Mouse (Mus musculus) forebrain, embryonic 16.5 days (tissue): ENCODE measurements around the gene Fth1. TPM values are rescaled to one million over a fixed set of nuclear protein-coding genes. Genes with fewer than 3 reads are reported as not detected.
A peak's percentile ranks its signal among the peaks of the same experiment; 100 is the strongest.

Experiments used
- ATAC-seq: fragments of 200-750 bp; cut with Nextera tagmentation; 2 replicates; pipeline ENCODE4 v1.8.0; 2017; ENCODE audit warnings: mild to moderate bottlenecking, moderate library complexity
- H3K27ac ChIP-seq: fragments of 300-500 bp; sonication (generic); 2 replicates; pipeline ENCODE4 v1.5.1; 2014; ENCODE audit warnings: low read length, control low read depth
- H3K27me3 ChIP-seq: fragments of 300-500 bp; sonication (generic); replicated peaks from 2 replicates; pipeline ENCODE4 v1.6.1; 2014; ENCODE audit warnings: low read length; ENCODE audit not compliant: control insufficient read depth, insufficient read depth
- H3K36me3 ChIP-seq: fragments of 300-500 bp; sonication (generic); 2 replicates; pipeline ENCODE4 v1.6.1; 2014; ENCODE audit not compliant: control insufficient read depth, insufficient read depth
- H3K4me1 ChIP-seq: fragments of 300-500 bp; sonication (generic); replicated peaks from 2 replicates; pipeline ENCODE4 v1.6.1; 2014; ENCODE audit warnings: low read length; ENCODE audit not compliant: control insufficient read depth, insufficient read depth
- H3K4me2 ChIP-seq: fragments of 300-500 bp; sonication (generic); 2 replicates; pipeline ENCODE4 v1.6.1; 2014; ENCODE audit warnings: mild to moderate bottlenecking, low read length, control low read depth
- H3K4me3 ChIP-seq: fragments of 300-500 bp; sonication (generic); replicated peaks from 2 replicates; pipeline ENCODE4 v1.5.1; 2014; ENCODE audit warnings: mild to moderate bottlenecking, low read length, control low read depth
- H3K9ac ChIP-seq: fragments of 300-500 bp; sonication (generic); replicated peaks from 2 replicates; pipeline ENCODE4 v1.6.1; 2014; ENCODE audit warnings: low read depth, low read length, control low read depth
- H3K9me3 ChIP-seq: fragments of 300-500 bp; sonication (generic); 2 replicates; pipeline ENCODE4 v1.6.1; 2016; ENCODE audit warnings: low read length; ENCODE audit not compliant: control insufficient read depth
- WGBS: fragments of 180-500 bp; shearing (Covaris S2); extraction: QIAGEN DNeasy Blood & Tissue Kit; methylation state at CpG from one replicate; pipeline ENCODE4 v1.1.7; 2014; 5-methylcytosine and 5-hydroxymethylcytosine counted together
- polyA plus RNA-seq: library from polyadenylated mRNA; unstranded; fragments of >200 nt; fragmentation: Nextera tagmentation; extraction: Ambion mirVana; gene quantifications from 2 replicates; pipeline ENCODE4 v1.2.1, GENCODE M21; 2015

Gene Fth1
- polyA plus RNA-seq, 1 experiment from 2014 or later, result 1,497 TPM

DNA sequence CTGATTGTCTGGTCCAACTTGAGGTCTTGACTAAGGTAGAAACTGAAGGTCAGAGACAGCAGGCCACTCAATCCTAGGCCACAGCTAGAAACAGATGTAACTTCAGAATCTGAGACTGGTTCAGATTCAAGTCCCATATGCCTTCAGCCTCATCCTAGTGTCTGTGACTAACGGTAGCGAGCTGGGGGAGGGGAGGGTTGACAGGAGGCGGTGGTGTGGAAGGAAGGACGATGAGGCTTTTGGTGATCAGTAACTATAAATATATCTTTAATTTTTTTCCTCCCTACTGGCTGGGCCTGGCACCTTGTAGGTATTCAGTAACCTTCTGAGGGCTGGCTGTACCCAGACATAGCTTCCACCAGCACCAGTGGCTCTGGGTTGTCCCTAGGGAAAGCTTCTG lies 35.0 kb downstream of the Fth1 start:
- no peak for ATAC-seq
- Histone ChIP-seq H3K4me3 (no peak overlapping the region), H3K27ac (no peak overlapping the region), H3K4me2 (no peak overlapping the region), H3K27me3 (no peaks in the 10 kb centered on the region), H3K9me3 (no peaks in the 10 kb centered on the region), H3K4me1 (peaks cover 14% of the 10 kb centered on the region), H3K36me3 (no peaks in the 10 kb centered on the region), H3K9ac (no peak overlapping the region)
- 87% methylated on average over 4 of the region's 4 CpGs for WGBS

DNA sequence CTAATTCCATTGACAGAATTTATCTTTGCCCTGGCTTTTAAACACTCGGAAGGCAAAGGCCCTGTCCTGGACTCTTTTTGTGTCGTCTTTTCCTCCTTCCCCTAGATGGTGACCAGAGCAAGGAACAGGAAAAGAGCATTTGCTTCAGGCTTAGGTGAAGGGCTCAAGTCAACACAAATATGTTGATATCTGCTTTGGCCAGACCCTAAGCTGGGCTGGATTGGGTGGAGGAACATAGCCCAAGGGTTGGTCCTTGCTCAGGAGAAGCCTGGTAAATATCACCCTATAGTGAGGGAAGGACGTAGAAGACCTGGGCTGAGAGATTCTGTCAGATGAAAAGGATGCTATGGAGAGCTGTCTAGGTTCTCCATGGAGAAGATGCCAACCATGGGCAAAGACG lies 35.8 kb downstream of the Fth1 start:
- 89% methylated on average over 4 of the region's 4 CpGs for WGBS
- H3K9me3 ChIP-seq, result no peaks in the 10 kb centered on the region
- no peaks in the 10 kb centered on the region for H3K27me3 ChIP-seq
- no peak overlapping the region for H3K9ac ChIP-seq
- no peak overlapping the region for H3K4me3 ChIP-seq
- peaks cover 14% of the 10 kb centered on the region for H3K4me1 ChIP-seq
- no peak overlapping the region for H3K27ac ChIP-seq
- ATAC-seq, result no peak
- H3K4me2 ChIP-seq, result no peak overlapping the region
- no peaks in the 10 kb centered on the region for H3K36me3 ChIP-seq

DNA sequence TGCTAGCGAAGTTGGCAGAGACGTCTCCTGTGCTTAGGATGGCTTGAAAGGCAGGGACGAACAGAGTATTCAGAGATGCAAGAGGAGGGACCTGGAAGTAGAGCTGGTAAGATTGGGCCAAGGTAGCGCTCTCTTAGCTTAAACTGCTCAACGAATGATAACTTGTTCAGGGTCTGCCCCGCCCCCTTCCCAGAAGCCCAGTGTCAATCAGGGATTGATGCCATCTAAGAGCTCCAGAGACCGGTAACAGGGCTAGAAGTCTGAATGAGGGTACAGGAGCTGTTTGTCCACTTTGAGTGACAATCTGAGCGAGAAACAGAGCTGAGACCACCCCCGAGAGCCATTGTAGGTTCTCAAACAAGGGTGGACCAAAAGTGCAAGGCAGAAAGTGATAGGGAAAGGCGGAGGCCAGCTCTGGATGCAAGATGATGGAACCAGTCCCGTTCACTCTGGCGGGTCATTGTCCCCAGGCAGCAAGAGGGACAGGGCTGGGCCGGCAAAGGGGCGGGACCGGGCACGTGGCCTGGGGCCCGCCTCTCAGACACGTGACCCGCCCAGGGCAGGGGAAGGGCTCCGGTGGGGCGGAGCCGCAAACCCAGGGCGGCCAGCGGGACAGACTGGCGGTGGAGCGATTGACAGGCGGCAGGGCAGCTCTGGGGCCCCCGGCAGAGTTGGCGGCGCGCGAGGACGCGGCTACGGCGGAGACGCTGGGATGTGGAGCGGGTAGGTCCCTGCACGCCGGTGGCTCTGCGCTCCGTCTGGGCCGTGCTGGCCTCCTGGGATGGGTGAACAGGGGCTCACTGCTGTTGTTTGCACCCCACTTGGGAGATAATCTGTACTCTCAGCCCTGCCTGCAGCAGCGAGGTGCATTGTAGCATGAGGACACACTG lies 37.5 kb downstream of the Fth1 start:
- H3K9ac ChIP-seq, result peak overlapping the region; percentile 75
- peak overlapping the region; percentile 93 for H3K4me2 ChIP-seq
- H3K4me1 ChIP-seq, result peaks cover 14% of the 10 kb centered on the region
- WGBS, result 4% methylated on average over 43 of the region's 44 CpGs
- no peaks in the 10 kb centered on the region for H3K27me3 ChIP-seq
- peak; percentile 95 for ATAC-seq
- peak overlapping the region; percentile 62 for H3K4me3 ChIP-seq
- no peaks in the 10 kb centered on the region for H3K36me3 ChIP-seq
- H3K27ac ChIP-seq, result 0 out of 2 replicates have a peak overlapping the region, but pooled peaks have one; percentile 16
- H3K9me3 ChIP-seq, result no peaks in the 10 kb centered on the region

DNA sequence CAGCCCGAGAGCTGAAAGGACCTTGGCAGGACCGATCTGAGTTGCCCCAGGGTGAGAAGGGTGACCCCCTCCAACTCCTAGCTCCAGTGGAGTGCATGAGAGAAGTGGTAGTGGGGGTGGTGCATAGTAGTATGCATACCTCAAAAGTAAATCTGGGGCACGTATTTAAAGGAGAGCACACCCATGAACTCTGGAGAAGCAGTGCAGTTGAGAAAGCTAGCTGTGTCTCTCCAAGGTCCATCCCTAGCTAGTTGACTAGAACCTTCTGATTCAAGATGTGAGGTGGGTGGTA lies 38.1 kb downstream of the Fth1 start:
- no peak overlapping the region for H3K27ac ChIP-seq
- ATAC-seq, result peak; percentile 49; the same call in 1 of the 2 replicates
- 7% methylated on average over 3 of the region's 3 CpGs for WGBS

DNA sequence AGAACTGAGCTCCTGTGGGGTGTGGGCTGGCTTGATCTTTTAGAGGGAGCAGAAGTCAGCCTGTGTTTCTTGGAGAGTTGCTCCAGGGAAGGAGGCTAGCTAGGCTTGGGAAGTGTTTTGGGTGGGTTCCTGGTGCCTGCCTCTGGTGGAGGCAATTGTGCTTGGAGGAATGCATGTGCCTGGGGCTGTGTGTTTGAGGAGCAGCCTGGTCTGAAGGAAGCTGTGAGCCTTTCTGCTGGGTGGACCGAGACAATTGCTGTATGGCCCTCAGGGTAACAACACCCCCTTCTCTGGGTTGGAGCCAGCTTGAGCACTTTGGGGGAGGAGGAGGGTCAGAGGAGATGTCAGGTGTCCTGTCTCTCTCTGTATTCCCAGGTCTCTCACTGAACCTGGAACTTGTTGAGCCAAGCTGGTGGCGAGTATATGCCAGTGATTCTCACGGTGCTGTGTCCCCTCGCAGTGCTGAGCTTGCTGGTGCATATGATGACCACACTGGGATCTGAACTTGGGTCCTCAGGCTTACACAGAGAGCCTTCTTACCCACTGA lies 38.9 kb downstream of the Fth1 start:
- 75% methylated on average over 4 of the region's 4 CpGs for WGBS
- peak overlapping the region; percentile 93 for H3K4me2 ChIP-seq
- peaks cover 14% of the 10 kb centered on the region for H3K4me1 ChIP-seq
- no peaks in the 10 kb centered on the region for H3K9me3 ChIP-seq
- no peak for ATAC-seq
- H3K27ac ChIP-seq, result no peak overlapping the region
- H3K36me3 ChIP-seq, result no peaks in the 10 kb centered on the region
- H3K4me3 ChIP-seq, result peak overlapping the region; percentile 62
- H3K9ac ChIP-seq, result no peak overlapping the region
- no peaks in the 10 kb centered on the region for H3K27me3 ChIP-seq

More for the DNA sequence above, 38.1 kb downstream of the Fth1 start:
- peak overlapping the region; percentile 93 for H3K4me2 ChIP-seq
- H3K27me3 ChIP-seq, result no peaks in the 10 kb centered on the region
- H3K9me3 ChIP-seq, result no peaks in the 10 kb centered on the region
- H3K36me3 ChIP-seq, result no peaks in the 10 kb centered on the region
- peaks cover 14% of the 10 kb centered on the region for H3K4me1 ChIP-seq
- peak overlapping the region; percentile 62 for H3K4me3 ChIP-seq
- H3K9ac ChIP-seq, result peak overlapping the region; percentile 75

DNA sequence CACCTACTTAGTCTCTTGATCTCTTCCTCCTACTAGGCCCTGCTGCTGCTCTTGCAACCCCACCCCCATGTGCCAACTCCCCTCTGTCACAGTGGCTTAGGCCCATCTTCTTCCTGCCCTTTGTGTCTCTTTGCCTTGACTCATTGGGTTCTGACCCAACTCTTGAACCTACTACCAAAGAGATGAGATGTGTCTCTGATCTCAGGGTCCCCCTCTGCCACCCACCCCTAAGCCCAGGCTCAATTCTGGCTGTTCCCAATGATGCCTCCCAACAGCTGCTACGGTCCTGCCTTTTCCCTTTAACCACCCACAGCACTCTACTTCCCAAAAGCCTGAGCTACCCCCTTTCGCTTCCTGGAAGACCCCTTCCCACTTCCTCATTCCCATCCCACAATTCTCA lies 41.6 kb downstream of the Fth1 start:
- no peak overlapping the region for H3K9ac ChIP-seq
- no peaks in the 10 kb centered on the region for H3K27me3 ChIP-seq
- no peak overlapping the region for H3K27ac ChIP-seq
- 96% methylated on average over 2 of the region's 2 CpGs for WGBS
- no peaks in the 10 kb centered on the region for H3K36me3 ChIP-seq
- no peak overlapping the region for H3K4me3 ChIP-seq
- H3K9me3 ChIP-seq, result no peaks in the 10 kb centered on the region
- peaks cover 24% of the 10 kb centered on the region for H3K4me1 ChIP-seq
- no peak overlapping the region for H3K4me2 ChIP-seq
- no peak for ATAC-seq

DNA sequence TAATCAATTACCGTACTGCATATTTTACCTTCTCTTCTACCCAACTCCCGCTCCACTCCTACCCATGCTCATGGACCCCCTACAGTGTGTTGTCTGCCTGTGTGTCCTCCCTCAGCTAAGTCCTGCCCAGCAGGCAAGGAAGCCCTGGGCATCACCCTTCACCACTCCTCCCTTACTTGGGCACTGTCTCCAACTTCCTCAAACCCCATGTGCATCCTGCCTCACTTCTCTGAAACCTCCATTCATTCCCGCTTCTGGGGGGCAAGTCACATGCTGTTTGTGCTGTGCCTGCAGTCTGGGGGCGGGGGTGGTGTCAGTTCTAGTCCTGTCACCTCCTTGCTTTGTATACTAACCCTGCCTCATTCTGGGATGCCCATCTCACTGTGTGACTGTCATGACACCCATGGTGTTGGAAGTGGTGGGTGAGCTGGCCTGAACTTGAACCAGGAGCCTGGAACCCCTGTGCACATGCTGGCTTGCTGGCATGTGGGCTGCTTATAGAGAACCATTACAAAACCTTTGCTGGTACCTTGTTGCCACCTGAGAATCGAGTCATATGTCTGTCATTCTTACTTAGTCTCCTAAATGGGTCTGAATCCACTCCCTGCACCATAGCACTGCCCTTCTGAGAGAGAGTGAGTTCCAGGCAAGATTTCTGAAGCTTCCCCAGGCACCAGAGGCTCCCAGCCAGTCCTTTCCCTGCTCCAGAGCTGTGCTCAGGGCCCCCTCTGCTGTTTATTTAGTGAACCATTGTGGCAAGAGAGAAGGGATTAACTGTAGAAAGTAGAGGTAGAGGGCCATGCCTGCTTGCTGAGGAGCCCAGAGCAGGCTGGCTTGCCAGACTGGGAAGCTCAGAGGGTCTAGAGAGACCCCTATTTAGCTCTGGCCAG lies 42.3 kb downstream of the Fth1 start:
- Histone ChIP-seq H3K27ac (no peak overlapping the region), H3K4me3 (no peak overlapping the region), H3K9me3 (no peaks in the 10 kb centered on the region), H3K9ac (no peak overlapping the region), H3K4me1 (peaks cover 24% of the 10 kb centered on the region), H3K36me3 (no peaks in the 10 kb centered on the region), H3K4me2 (no peak overlapping the region), H3K27me3 (no peaks in the 10 kb centered on the region)
- WGBS, result 73% methylated on average over 5 of the region's 5 CpGs
- ATAC-seq, result no peak; the same call in 1 of the 2 replicates

DNA sequence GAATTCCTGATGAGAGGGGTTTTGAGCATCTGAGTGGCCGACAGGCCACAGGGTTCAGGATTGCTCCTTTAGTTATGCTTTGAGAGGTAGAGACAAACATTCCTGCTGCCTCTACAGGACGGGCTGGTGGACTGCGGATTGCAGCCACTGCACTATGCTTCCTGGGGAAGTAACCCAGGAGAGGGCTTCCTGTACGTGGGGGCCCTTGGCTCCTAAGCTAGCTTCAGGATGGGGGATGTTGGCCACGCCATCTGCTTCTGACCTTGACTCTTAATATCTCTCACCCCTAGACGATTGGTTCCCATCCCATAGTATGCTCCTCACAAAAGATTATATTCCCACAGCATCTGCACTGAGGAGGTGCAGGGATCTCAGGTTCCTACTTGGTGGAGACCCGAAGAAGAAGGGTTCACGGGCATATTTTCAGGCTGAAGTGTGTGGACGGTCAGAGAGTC lies 42.9 kb downstream of the Fth1 start:
- H3K9me3 ChIP-seq, result no peaks in the 10 kb centered on the region
- peaks cover 21% of the 10 kb centered on the region for H3K4me1 ChIP-seq
- no peak overlapping the region for H3K4me3 ChIP-seq
- no peak overlapping the region for H3K27ac ChIP-seq
- H3K36me3 ChIP-seq, result no peaks in the 10 kb centered on the region
- ATAC-seq, result no peak
- WGBS, result 62% methylated on average over 9 of the region's 9 CpGs
- H3K27me3 ChIP-seq, result no peaks in the 10 kb centered on the region
- no peak overlapping the region for H3K4me2 ChIP-seq
- H3K9ac ChIP-seq, result no peak overlapping the region
